In the genomic region with DNA sequence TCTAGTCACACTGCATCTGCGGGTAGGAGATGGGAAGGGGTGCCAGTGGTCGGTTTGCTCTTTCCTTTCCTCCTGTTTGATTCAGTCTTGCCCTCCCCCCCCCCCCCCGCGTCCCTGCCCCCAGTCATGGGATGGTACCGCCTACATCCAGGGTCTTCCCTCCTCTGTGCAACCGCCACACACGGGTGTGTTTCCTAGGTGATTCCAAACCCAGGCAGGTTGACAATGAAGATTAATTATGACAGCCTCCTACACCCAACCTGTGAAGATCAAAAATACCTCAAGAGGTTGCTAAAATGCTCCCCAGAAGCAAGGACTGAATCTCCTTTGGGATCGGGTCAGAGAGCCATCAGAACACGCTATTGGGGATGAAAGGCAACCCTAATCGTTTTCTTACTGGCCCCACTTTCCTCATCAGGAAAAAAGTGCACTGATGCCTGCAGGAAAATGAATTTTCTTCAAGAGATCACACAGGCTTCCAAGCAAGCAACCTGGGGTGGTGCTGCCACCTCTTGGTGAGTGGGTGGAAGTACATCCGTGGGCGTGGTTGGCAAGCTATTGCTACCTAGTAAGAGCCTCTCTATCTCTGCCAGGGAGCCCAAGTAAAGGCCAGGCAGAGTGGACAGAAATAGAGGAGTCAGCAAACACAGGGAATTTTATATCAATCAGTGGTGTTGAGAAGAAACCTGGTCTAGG, we compare ENCODE assay signal across 8 mouse cellular contexts. TPM values are rescaled to one million over a fixed set of nuclear protein-coding genes. Genes with fewer than 3 reads are reported as not detected.
DNase-seq lines count a peak whose midpoint lies in the region; ATAC-seq and TF ChIP-seq lines count a peak whose summit lies in the region.

No protein-coding gene starts in this region.

- H3K9me3 ChIP-seq in CH12.LX (replicated peaks; ENCODE audit: low read length) = peaks cover 2% of the 10 kb centered on the region
- H3K9me3 ChIP-seq in forebrain, embryonic 11.5 days (ENCODE audit: control insufficient read depth, low read length) = no peaks in the 10 kb centered on the region
- no peaks in the 10 kb centered on the region for H3K9me3 ChIP-seq in heart, postnatal 0 days (replicated peaks; ENCODE audit: control insufficient read depth, low read length)
- no peaks in the 10 kb centered on the region for H3K9me3 ChIP-seq in liver, embryonic 16.5 days (replicated peaks; ENCODE audit: control insufficient read depth, low read length)
- H3K9me3 ChIP-seq in neural tube, embryonic 13.5 days = no peaks in the 10 kb centered on the region

- peaks cover 11% of the 10 kb centered on the region for H3K27me3 ChIP-seq in CH12.LX (replicated peaks)
- no peaks in the 10 kb centered on the region for H3K27me3 ChIP-seq in forebrain, embryonic 11.5 days (ENCODE audit: control insufficient read depth, insufficient read depth, low read length)
- H3K27me3 ChIP-seq in heart, postnatal 0 days (ENCODE audit: control insufficient read depth, insufficient read depth, low read length) = no peaks in the 10 kb centered on the region
- H3K27me3 ChIP-seq in liver, embryonic 16.5 days (ENCODE audit: control insufficient read depth, insufficient read depth, low read depth, low read length) = no peaks in the 10 kb centered on the region
- no peaks in the 10 kb centered on the region for H3K27me3 ChIP-seq in neural tube, embryonic 13.5 days
- H3K27me3 ChIP-seq in testis, adult 2 months (ENCODE audit: control insufficient read depth, insufficient read depth, low read length) = no peaks in the 10 kb centered on the region

- ATAC-seq in forebrain, embryonic 11.5 days (replicated peaks; ENCODE audit: low FRiP score) = 0 out of 2 replicates have a peak, but pooled peaks have one; percentile 67
- peak; percentile 55 for ATAC-seq in heart, postnatal 0 days (ENCODE audit: insufficient read depth, low read depth)
- peak; percentile 22; the same call in 1 of the 2 replicates for ATAC-seq in liver, embryonic 16.5 days (ENCODE audit: low read depth)
- no peak for ATAC-seq in neural tube, embryonic 13.5 days (ENCODE audit: low read depth)

- peak overlapping the region; percentile 15; the same call in 1 of the 2 replicates for H3K9ac ChIP-seq in CH12.LX (ENCODE audit: insufficient read depth, low read depth)
- no peak overlapping the region for H3K9ac ChIP-seq in forebrain, embryonic 11.5 days (ENCODE audit: low read length)
- no peak overlapping the region for H3K9ac ChIP-seq in heart, postnatal 0 days (replicated peaks; ENCODE audit: low read depth, low read length)
- H3K9ac ChIP-seq in liver, embryonic 16.5 days (ENCODE audit: low read depth, low read length) = no peak overlapping the region
- H3K9ac ChIP-seq in neural tube, embryonic 13.5 days = no peak overlapping the region

- DNase-seq in CH12.LX (ENCODE audit: extremely low read depth) = peak; percentile 87
- DNase-seq in c-Kit-positive CD71-negative TER-119-negative erythroid progenitor cells, embryonic 14.5 days (ENCODE audit: low read depth) = peak; percentile 90
- DNase-seq in forebrain, embryonic 11.5 days (ENCODE audit: low spot score) = peak; percentile 94
- peak; percentile 76 for DNase-seq in heart, postnatal 0 days (ENCODE audit: low spot score)
- DNase-seq in kidney, postnatal 4 days = peak; percentile 89 to 91

- in situ Hi-C loops in CH12.LX (cut with MboI; ENCODE audit: low pct_ligation_motif_present, low pct_unique_long_range_greater_than_20kb, low sequenced_read_pairs) = no loop called here

- TF ChIP-seq RAD21 in CH12.LX (IDR thresholded peaks at IDR 0.05; ENCODE audit: low read depth, low read length) = peak; percentile 98

- H3K4me3 ChIP-seq in CH12.LX (replicated peaks in 1 of 3; ENCODE audit: low read depth in 2 of 3, low read length in 2 of 3, poor library complexity in 1 of 3) = peak overlapping the region; percentile 8 to 44 (median 16)
- peak overlapping the region; percentile 21 for H3K4me3 ChIP-seq in forebrain, embryonic 11.5 days (ENCODE audit: low read depth, low read length)
- peak overlapping the region; percentile 21 for H3K4me3 ChIP-seq in heart, postnatal 0 days (ENCODE audit: low read depth, low read length)
- peak overlapping the region; percentile 53 for H3K4me3 ChIP-seq in liver, embryonic 16.5 days (ENCODE audit: low read depth, low read length)
- H3K4me3 ChIP-seq in neural tube, embryonic 13.5 days = peak overlapping the region; percentile 24
- peak overlapping the region; percentile 82 for H3K4me3 ChIP-seq in testis, adult 2 months (ENCODE audit: control insufficient read depth, low read depth, low read length)

- H3K4me1 ChIP-seq in CH12.LX (ENCODE audit: control insufficient read depth in 1 of 2, insufficient read depth in 2 of 2) = peaks cover 4 to 36% of the 10 kb centered on the region in 2 experiments
- H3K4me1 ChIP-seq in forebrain, embryonic 11.5 days (replicated peaks; ENCODE audit: control insufficient read depth, insufficient read depth, low read length) = no peaks in the 10 kb centered on the region
- peaks cover 7% of the 10 kb centered on the region for H3K4me1 ChIP-seq in heart, postnatal 0 days (ENCODE audit: control insufficient read depth, insufficient read depth)
- peaks cover 26% of the 10 kb centered on the region for H3K4me1 ChIP-seq in liver, embryonic 16.5 days (ENCODE audit: control insufficient read depth, low read depth, low read length)
- H3K4me1 ChIP-seq in neural tube, embryonic 13.5 days (replicated peaks) = 0 out of 2 replicates have a peak, but pooled peaks cover 15% of the 10 kb centered on the region
- peaks cover 12% of the 10 kb centered on the region for H3K4me1 ChIP-seq in testis, adult 2 months (ENCODE audit: control insufficient read depth, insufficient read depth, low read length)

- no peaks in the 10 kb centered on the region for H3K79me2 ChIP-seq in CH12.LX (replicated peaks; ENCODE audit: control insufficient read depth, extremely low read depth, insufficient read depth, poor library complexity, severe bottlenecking)

- TF ChIP-seq EP300 in CH12.LX (IDR thresholded peaks at IDR 0.05; ENCODE audit: low read length) = no peak
- TF ChIP-seq EP300 in heart, postnatal 0 days (IDR thresholded peaks at IDR 0.05; ENCODE audit: low read depth) = no peak

- TF ChIP-seq POLR2A in CH12.LX (IDR thresholded peaks at IDR 0.05; ENCODE audit: low read depth, low read length) = no peak
- no peak for TF ChIP-seq POLR2A in testis, adult 2 months (IDR thresholded peaks at IDR 0.05; ENCODE audit: control insufficient read depth, low read depth, low read length)

- H3K4me2 ChIP-seq in CH12.LX (ENCODE audit: insufficient read depth, low read depth, poor library complexity, severe bottlenecking) = peak overlapping the region; percentile 78
- peak overlapping the region; percentile 42; the same call in 1 of the 2 replicates for H3K4me2 ChIP-seq in forebrain, embryonic 11.5 days (ENCODE audit: low read depth, low read length, severe bottlenecking)
- H3K4me2 ChIP-seq in heart, postnatal 0 days (ENCODE audit: low read depth, low read length) = peak overlapping the region; percentile 52
- H3K4me2 ChIP-seq in liver, embryonic 16.5 days (ENCODE audit: low read depth, low read length) = peak overlapping the region; percentile 63
- H3K4me2 ChIP-seq in neural tube, embryonic 13.5 days = peak overlapping the region; percentile 50

- peak; percentile 99 for TF ChIP-seq CTCF in CH12.LX (conservative IDR thresholded peaks at IDR 0.05 in 1 of 2, IDR thresholded peaks at IDR 0.05 in 1 of 2; ENCODE audit: low read depth in 2 of 2, low read length in 2 of 2)
- TF ChIP-seq CTCF in heart, postnatal 0 days (IDR thresholded peaks at IDR 0.05; ENCODE audit: low read depth) = peak; percentile 89
- TF ChIP-seq CTCF in testis, adult 2 months (IDR thresholded peaks at IDR 0.05; ENCODE audit: control insufficient read depth, insufficient read depth, insufficient replicate concordance, low read depth, low read length) = peak; percentile 96; the same call in 1 of the 2 replicates

- H3K36me3 ChIP-seq in CH12.LX (replicated peaks in 1 of 2; ENCODE audit: control insufficient read depth in 1 of 2, insufficient read depth in 1 of 2, low read length in 1 of 2) = no peaks in the 10 kb centered on the region
- H3K36me3 ChIP-seq in forebrain, embryonic 11.5 days (ENCODE audit: control insufficient read depth, insufficient read depth, low read length) = no peaks in the 10 kb centered on the region
- H3K36me3 ChIP-seq in heart, postnatal 0 days (replicated peaks; ENCODE audit: control insufficient read depth, insufficient read depth, low read length) = no peaks in the 10 kb centered on the region
- no peaks in the 10 kb centered on the region for H3K36me3 ChIP-seq in liver, embryonic 16.5 days (ENCODE audit: control insufficient read depth, insufficient read depth)
- H3K36me3 ChIP-seq in neural tube, embryonic 13.5 days = no peaks in the 10 kb centered on the region
- no peaks in the 10 kb centered on the region for H3K36me3 ChIP-seq in testis, adult 2 months (ENCODE audit: control insufficient read depth, insufficient read depth, low read length)

- dilution Hi-C loops in CH12.LX (cut with MboI; ENCODE audit: extremely low pct_ligation_motif_present, extremely low pct_unique_long_range_greater_than_20kb, low sequenced_read_pairs) = no loop called here

- WGBS in forebrain, embryonic 11.5 days = 17% methylated on average over 9 of the region's 12 CpGs
- 17% methylated on average over 10 of the region's 12 CpGs for WGBS in heart, postnatal 0 days
- 18% methylated on average over 11 of the region's 12 CpGs for WGBS in liver, embryonic 16.5 days (ENCODE audit: insufficient replicate concordance)
- WGBS in neural tube, embryonic 13.5 days = 20% methylated on average over 11 of the region's 12 CpGs

- H3K27ac ChIP-seq in CH12.LX (ENCODE audit: insufficient read depth, low read depth) = no peak overlapping the region
- H3K27ac ChIP-seq in forebrain, embryonic 11.5 days (ENCODE audit: low read depth, low read length) = no peak overlapping the region
- H3K27ac ChIP-seq in heart, postnatal 0 days (ENCODE audit: low read depth) = peak overlapping the region; percentile 14; the same call in 1 of the 2 replicates
- peak overlapping the region; percentile 5; the same call in 1 of the 2 replicates for H3K27ac ChIP-seq in liver, embryonic 16.5 days (ENCODE audit: low read length)
- H3K27ac ChIP-seq in neural tube, embryonic 13.5 days (replicated peaks) = no peak overlapping the region
- peak overlapping the region; percentile 39; the same call in 1 of the 2 replicates for H3K27ac ChIP-seq in testis, adult 2 months (ENCODE audit: control insufficient read depth, insufficient read depth, low read depth, low read length)

RNA-seq across cellular contexts. Expression of a gene that starts 14.6 kb away (rescaled TPM):
- total RNA-seq in CH12.LX (2012; rRNA removed) (204 TPM in 2 replicates), CH12.LX (2014; rRNA removed) (266 and 289 TPM in 2 replicates)
- 315 and 330 TPM in 2 replicates for polyA plus RNA-seq in CH12.LX (2012; ENCODE audit: insufficient read length, low read depth)
- 198 and 207 TPM in 2 replicates for polyA plus RNA-seq in forebrain, embryonic 11.5 days (2014; fragmentation: Nextera tagmentation; extraction: Ambion mirVana)
- 478 and 528 TPM in 2 replicates for total RNA-seq in heart, postnatal 0 days (2014; rRNA removed; ENCODE audit: low replicate concordance)
- 627 and 646 TPM in 2 replicates for polyA plus RNA-seq in heart, postnatal 0 days (2015; fragmentation: Nextera tagmentation; extraction: Ambion mirVana)
- 120 and 121 TPM in 2 replicates for polyA plus RNA-seq in liver, embryonic 16.5 days (2015; fragmentation: Nextera tagmentation; extraction: Ambion mirVana)
- polyA plus RNA-seq in neural tube, embryonic 13.5 days (2015; fragmentation: Nextera tagmentation; extraction: Ambion mirVana) = 296 and 366 TPM in 2 replicates
- polyA plus RNA-seq in testis, adult 2 months (2012; rRNA removed) = 13.5 and 16.7 TPM in 2 replicates

RNA-seq across cellular contexts. Expression of a gene that starts 50.1 kb away (rescaled TPM):
- 98.3 and 102 TPM in 2 replicates for total RNA-seq in CH12.LX (2012; rRNA removed)
- total RNA-seq in CH12.LX (2014; rRNA removed) = 153 and 157 TPM in 2 replicates
- 117 and 128 TPM in 2 replicates for polyA plus RNA-seq in CH12.LX (2012; ENCODE audit: insufficient read length, low read depth)
- polyA plus RNA-seq in forebrain, embryonic 11.5 days (2014; fragmentation: Nextera tagmentation; extraction: Ambion mirVana) = 162 and 169 TPM in 2 replicates
- total RNA-seq in heart, postnatal 0 days (2014; rRNA removed; ENCODE audit: low replicate concordance) = 149 and 200 TPM in 2 replicates
- polyA plus RNA-seq in heart, postnatal 0 days (2015; fragmentation: Nextera tagmentation; extraction: Ambion mirVana) = 133 and 134 TPM in 2 replicates
- 54.4 and 54.6 TPM in 2 replicates for polyA plus RNA-seq in liver, embryonic 16.5 days (2015; fragmentation: Nextera tagmentation; extraction: Ambion mirVana)
- 123 and 147 TPM in 2 replicates for polyA plus RNA-seq in neural tube, embryonic 13.5 days (2015; fragmentation: Nextera tagmentation; extraction: Ambion mirVana)
- 66.5 and 70.2 TPM in 2 replicates for polyA plus RNA-seq in testis, adult 2 months (2012; rRNA removed)

Comparison
In these comparisons a context has a peak if more than half of its experiments do, and no peak if none do; other contexts are left out.
1. H3K27ac ChIP-seq: peak in heart, postnatal 0 days (single experiment), liver, embryonic 16.5 days (single experiment) and testis, adult 2 months (single experiment); none in CH12.LX (single experiment), forebrain, embryonic 11.5 days (single experiment) and neural tube, embryonic 13.5 days (single experiment).
2. H3K4me3 ChIP-seq: peak in every context shown above with its lines; median percentile 82 in testis, adult 2 months; 53 in liver, embryonic 16.5 days; 24 in neural tube, embryonic 13.5 days; 21 in forebrain, embryonic 11.5 days; 21 in heart, postnatal 0 days; 16 in CH12.LX.
3. Peak in every context shown above with its lines, with median percentiles within 50 percentile points of each other: DNase-seq, H3K4me2 ChIP-seq and CTCF ChIP-seq.